Mouse (Mus musculus) forebrain, embryonic 15.5 days (tissue): Measurements from ENCODE around the gene Lamtor5. TPM values are rescaled to one million over a fixed set of nuclear protein-coding genes. Genes with fewer than 3 reads are reported as not detected.
"Not testable (repeated sequence)": the region's sequence is repeated elsewhere in the genome, so short reads cannot be mapped to it uniquely, and the experiment has no call there.

Experiments used
- ATAC-seq: fragments of 200-750 bp; cut with Nextera tagmentation; replicated peaks from 2 replicates; pipeline ENCODE4 v1.8.0; 2017; ENCODE audit warnings: mild to moderate bottlenecking, moderate TSS enrichment, moderate library complexity
- H3K27ac ChIP-seq: fragments of 300-500 bp; sonication (generic); replicated peaks from 2 replicates; pipeline ENCODE4 v1.5.1; 2015; ENCODE audit warnings: mild to moderate bottlenecking, inconsistent platforms
- H3K27me3 ChIP-seq: fragments of 300-500 bp; sonication (generic); 2 replicates; pipeline ENCODE4 v1.6.1; 2015; ENCODE audit warnings: inconsistent platforms
- H3K36me3 ChIP-seq: fragments of 300-500 bp; sonication (generic); 2 replicates; pipeline ENCODE4 v1.6.1; 2015; ENCODE audit warnings: mild to moderate bottlenecking, inconsistent platforms
- H3K4me1 ChIP-seq: fragments of 300-500 bp; sonication (generic); 2 replicates; pipeline ENCODE4 v1.6.1; 2015; ENCODE audit warnings: inconsistent platforms
- H3K4me2 ChIP-seq: fragments of 300-500 bp; sonication (generic); replicated peaks from 2 replicates; pipeline ENCODE4 v1.6.1; 2015; ENCODE audit warnings: mild to moderate bottlenecking, inconsistent platforms
- H3K4me3 ChIP-seq: fragments of 300-500 bp; sonication (generic); 2 replicates; pipeline ENCODE4 v1.5.1; 2015; ENCODE audit warnings: mild to moderate bottlenecking, inconsistent platforms
- H3K9ac ChIP-seq: fragments of 300-500 bp; sonication (generic); replicated peaks from 2 replicates; pipeline ENCODE4 v1.6.1; 2015; ENCODE audit warnings: mild to moderate bottlenecking, inconsistent platforms
- H3K9me3 ChIP-seq: fragments of 300-500 bp; sonication (generic); 2 replicates; pipeline ENCODE4 v1.6.1; 2016; ENCODE audit warnings: inconsistent platforms
- WGBS: fragments of 180-500 bp; shearing (Covaris S2); methylation state at CpG from one replicate; pipeline ENCODE4 v1.1.7; 2015; ENCODE audit warnings: mixed read lengths; 5-methylcytosine and 5-hydroxymethylcytosine counted together
- polyA plus RNA-seq: library from polyadenylated mRNA; unstranded; fragments of >200 nt; fragmentation: Nextera tagmentation; extraction: Ambion mirVana; gene quantifications from 2 replicates; pipeline ENCODE4 v1.2.1, GENCODE M21; 2015

The Lamtor5 gene
- polyA plus RNA-seq, 1 experiment from 2014 or later, result 213 TPM

DNA sequence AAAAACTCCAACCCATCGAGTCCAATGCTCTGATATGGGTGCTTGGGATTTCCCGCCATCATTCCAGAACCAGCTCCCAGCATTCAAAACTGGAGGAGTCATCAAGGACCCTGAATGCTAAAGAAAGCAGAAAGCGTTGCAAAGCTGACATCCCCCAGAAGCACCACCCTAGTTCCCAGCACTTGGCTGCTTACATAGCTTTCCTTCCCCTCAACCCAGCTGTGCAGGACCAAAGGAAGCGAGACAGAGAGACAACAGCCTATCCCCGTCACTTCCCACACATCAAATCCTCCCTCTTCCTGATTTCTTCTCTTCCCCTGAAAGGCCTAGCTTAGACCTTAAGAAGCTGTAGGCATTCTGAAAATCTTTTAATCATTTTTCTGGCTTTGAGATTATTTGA is 3.3 kb upstream of the Lamtor5 start:
- Histone ChIP-seq H3K27ac (no peak overlapping the region), H3K4me3 (no peak overlapping the region), H3K9ac (no peak overlapping the region), H3K9me3 (no peaks in the 10 kb centered on the region), H3K27me3 (no peaks in the 10 kb centered on the region), H3K36me3 (no peaks in the 10 kb centered on the region), H3K4me2 (no peak overlapping the region), H3K4me1 (peaks cover 16% of the 10 kb centered on the region)
- WGBS, result 66% methylated on average over 5 of the region's 5 CpGs
- no peak for ATAC-seq

DNA sequence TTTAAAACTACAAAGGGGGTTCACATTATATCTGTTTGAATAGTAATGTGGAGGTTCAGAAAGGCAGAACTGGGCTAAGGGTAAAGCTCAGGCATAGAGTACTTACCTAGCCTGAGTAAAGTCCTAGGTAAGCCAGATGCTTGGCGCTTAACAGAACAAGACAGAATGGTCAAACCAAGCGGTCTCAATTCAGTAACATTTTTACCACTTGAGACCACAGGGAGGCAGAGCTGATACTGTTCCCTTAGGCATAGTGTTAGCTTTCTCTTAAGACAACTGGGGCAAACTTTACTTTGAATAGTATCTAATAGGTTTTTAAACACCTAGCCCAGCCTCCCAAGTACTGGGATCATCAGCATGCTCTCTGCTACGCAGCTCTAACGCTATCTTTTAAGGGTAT is 2.7 kb upstream of the Lamtor5 start:
- Histone ChIP-seq H3K4me2 (no peak overlapping the region), H3K9ac (no peak overlapping the region), H3K4me1 (peaks cover 19% of the 10 kb centered on the region), H3K9me3 (no peaks in the 10 kb centered on the region), H3K27ac (no peak overlapping the region), H3K27me3 (no peaks in the 10 kb centered on the region), H3K36me3 (no peaks in the 10 kb centered on the region), H3K4me3 (no peak overlapping the region)
- no peak for ATAC-seq
- 60% methylated on average over 4 of the region's 4 CpGs for WGBS

DNA sequence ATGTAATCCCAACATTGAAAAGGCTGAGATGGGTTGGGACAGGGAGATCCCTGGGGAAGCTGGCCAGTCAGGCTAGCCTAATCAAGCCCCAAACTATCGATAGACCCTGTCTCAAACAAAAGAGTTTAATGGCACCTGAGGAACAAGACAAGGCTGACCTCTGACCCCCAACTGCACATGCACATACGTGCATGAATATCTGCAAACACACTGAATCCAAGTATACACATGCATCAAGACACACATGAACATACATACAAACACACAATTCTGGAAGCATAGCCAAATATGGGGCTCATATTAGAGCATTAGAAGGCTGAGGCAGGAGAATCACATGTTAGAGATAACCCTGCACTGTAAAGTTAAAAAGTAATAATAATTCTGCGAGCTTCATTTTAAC is 2.0 kb upstream of the Lamtor5 start:
- Histone ChIP-seq H3K27me3 (no peaks in the 10 kb centered on the region), H3K4me2 (no peak overlapping the region), H3K27ac (no peak overlapping the region), H3K9ac (no peak overlapping the region), H3K4me3 (no peak overlapping the region), H3K9me3 (no peaks in the 10 kb centered on the region), H3K36me3 (0 out of 2 replicates have a peak, but pooled peaks cover under 1% of the 10 kb centered on the region), H3K4me1 (peaks cover 19% of the 10 kb centered on the region)
- no peak for ATAC-seq
- 83% methylated on average over 3 of the region's 3 CpGs for WGBS

DNA sequence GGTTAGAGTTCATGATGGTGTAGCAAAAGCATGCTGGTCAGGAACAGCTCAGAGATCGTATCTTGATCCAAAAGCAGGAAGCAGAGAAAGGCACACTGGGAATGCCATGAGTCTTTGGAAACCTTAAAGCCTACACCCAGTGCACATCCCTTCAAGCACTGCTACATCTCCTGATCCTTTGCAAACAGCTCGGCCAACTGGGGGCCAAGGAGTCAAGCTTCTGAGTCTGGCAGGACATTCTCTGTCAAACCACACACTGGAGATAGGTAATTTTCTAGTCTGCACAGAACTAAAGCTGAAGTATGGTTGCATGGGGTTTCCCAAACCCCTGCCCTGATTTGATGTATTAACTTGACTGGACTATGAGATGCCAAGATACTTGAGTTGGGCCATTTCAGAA is 7.5 kb downstream of the Lamtor5 start:
- 81% methylated on average over 2 of the region's 2 CpGs for WGBS
- no peak for ATAC-seq

DNA sequence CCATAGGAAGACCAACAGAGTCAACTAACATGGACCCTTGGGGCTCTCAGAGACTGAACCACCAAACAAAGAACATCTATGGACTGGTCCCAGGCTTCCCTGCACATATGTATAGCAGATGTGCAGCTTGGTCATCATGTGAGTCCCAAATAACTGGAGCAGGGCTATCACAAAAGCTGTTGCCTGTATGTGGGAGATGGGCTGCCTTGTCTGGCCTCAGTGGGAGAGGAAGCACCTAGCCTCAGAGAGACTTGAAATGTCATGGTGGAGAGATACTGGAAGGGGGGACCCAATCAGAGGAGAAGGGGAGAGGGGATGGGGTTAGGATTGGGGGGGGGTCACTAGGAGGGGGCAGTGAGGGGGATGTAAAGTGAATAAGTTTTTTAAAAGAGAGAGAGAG is 8.7 kb downstream of the Lamtor5 start:
- ATAC-seq, result no peak

More for the DNA sequence above, 7.5 kb downstream of the Lamtor5 start:
- no peaks in the 10 kb centered on the region for H3K9me3 ChIP-seq
- H3K27ac ChIP-seq, result no peak overlapping the region
- H3K9ac ChIP-seq, result no peak overlapping the region
- H3K4me1 ChIP-seq, result no peaks in the 10 kb centered on the region
- H3K4me2 ChIP-seq, result no peak overlapping the region
- H3K36me3 ChIP-seq, result peaks cover 21% of the 10 kb centered on the region
- H3K27me3 ChIP-seq, result no peaks in the 10 kb centered on the region
- no peak overlapping the region for H3K4me3 ChIP-seq

DNA sequence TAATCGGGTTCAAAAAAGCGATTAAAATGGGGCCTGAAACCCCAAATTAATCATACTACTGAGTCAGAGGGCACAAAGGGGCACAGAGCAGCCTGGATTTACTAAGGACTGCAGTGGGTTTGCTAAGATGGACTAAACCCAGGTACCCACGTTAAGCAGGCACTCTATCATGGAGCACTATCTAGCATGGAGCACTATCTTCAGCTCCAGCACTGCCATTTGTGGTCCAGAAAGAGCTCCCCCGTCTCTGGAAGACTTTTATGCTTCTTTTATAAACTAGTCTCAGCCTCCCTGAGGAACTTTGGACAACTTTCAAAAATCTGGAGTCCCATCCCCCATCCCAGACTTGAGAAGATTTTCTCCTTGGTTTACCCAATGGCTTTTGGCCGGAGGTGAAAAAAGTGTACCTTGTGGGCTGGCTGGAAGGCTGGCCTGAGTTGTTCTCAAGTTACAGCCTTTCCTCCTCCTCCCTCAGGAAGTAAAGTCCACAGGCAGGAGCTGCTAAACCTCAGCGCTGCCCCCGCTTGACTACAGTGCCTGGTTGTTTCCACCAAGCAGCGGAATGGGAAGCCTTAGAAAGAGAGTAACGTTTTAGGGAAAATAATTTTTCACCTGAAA is 12.2 kb downstream of the Lamtor5 start, which contains the start of gene Slc16a4:
Gene Slc16a4, plus strand, starts transcription at position 467 of the 618 bp plus-strand sequence.
- H3K4me2 ChIP-seq, result no peak within 1 kb of the TSS
- H3K36me3 ChIP-seq, result no peaks in the 10 kb centered on the region
- WGBS, result 31% methylated on average over 9 of the region's 9 CpGs
- no peaks in the 10 kb centered on the region for H3K4me1 ChIP-seq
- H3K9me3 ChIP-seq, result no peaks in the 10 kb centered on the region
- no peak within 1 kb of the TSS for H3K4me3 ChIP-seq
- H3K9ac ChIP-seq, result no peak within 1 kb of the TSS
- no peaks in the 10 kb centered on the region for H3K27me3 ChIP-seq
- no peak for ATAC-seq
- no peak within 1 kb of the TSS for H3K27ac ChIP-seq

More for the DNA sequence above, 8.7 kb downstream of the Lamtor5 start:
- Histone ChIP-seq H3K4me3 (no peak overlapping the region), H3K9me3 (no peaks in the 10 kb centered on the region), H3K4me1 (no peaks in the 10 kb centered on the region), H3K27me3 (no peaks in the 10 kb centered on the region), H3K27ac (no peak overlapping the region), H3K4me2 (no peak overlapping the region), H3K9ac (no peak overlapping the region), H3K36me3 (peaks cover 13% of the 10 kb centered on the region)

DNA sequence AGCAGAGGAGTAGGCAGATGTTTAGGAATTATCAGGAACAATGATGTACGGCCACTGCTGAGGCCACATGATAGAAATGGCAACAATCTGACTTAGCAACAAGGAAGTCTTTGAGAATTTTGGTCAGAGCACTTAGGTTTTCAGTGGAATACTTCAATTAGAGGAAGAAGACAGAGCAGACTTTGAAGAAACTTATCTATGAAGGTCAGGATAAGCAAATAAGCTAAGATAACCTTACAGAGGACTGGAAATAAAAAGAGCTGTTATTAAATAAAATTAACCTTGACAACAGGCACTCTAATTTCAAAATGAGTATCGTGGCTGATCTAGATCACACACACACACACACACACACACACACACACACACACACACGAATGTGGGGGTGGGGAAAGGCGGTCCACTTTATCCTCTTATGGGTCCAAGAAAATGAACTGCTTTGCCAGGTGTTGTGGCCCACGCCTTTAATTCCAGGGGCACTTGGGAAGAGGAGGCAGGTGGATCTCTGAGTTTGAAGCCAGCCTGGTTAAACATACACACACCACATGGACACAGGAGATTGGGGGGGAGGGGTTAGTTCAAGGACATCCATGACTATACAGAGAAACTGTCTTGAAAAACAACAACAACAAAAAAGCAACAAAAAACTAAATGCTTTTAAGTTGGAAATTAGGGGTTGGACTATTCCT is 17.2 kb downstream of the Lamtor5 start:
- no peaks in the 10 kb centered on the region for H3K9me3 ChIP-seq
- H3K4me1 ChIP-seq, result no peaks in the 10 kb centered on the region
- no peak overlapping the region for H3K27ac ChIP-seq
- peaks cover 1% of the 10 kb centered on the region; the same call in 1 of the 2 replicates for H3K36me3 ChIP-seq
- WGBS, result 89% methylated on average over 5 of the region's 5 CpGs
- no peak overlapping the region for H3K9ac ChIP-seq
- H3K4me3 ChIP-seq, result no peak overlapping the region
- no peak overlapping the region for H3K4me2 ChIP-seq
- no peak for ATAC-seq
- H3K27me3 ChIP-seq, result no peaks in the 10 kb centered on the region

DNA sequence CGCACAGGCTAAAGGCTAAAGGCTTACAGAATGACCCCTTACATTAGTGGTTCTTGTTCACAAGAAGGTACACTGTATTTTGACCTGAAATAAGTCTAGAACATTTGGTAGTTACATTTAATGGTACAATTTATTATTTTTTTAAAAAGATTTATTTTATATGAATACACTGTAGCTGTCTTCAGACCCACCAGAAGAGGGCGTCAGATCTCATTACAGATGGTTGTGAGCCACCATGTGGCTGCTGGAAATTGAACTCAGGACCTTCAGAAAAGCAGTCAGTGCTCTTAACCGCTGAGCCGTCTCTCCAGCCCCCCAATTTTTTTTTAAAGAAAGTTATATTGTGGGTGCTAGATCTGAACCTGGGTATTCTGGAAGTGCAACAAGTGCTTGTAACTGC is 18.3 kb downstream of the Lamtor5 start:
- not testable (repeated sequence) for H3K36me3 ChIP-seq, H3K9ac ChIP-seq, ATAC-seq, H3K27me3 ChIP-seq, H3K4me1 ChIP-seq, H3K4me3 ChIP-seq, H3K4me2 ChIP-seq, H3K9me3 ChIP-seq, H3K27ac ChIP-seq
- WGBS, result 70% methylated on average over 4 of the region's 4 CpGs

DNA sequence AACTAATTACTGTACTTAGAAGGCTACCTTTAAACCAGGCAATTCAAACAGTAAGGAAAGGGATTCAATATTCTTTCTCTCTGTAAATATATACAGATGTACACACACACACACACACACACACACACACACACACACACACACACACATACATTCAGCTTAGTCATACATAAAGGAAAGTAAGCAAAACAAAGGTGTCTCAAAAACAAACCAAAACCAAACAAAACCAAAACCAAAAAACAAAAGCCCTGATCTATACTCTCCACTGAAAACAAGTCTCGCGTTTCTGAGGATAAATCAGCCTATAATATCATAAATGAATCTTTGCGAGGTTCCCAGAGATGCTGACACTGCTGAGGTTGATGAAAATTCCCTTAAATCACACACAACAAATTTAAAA is 38.7 kb downstream of the Lamtor5 start:
- 94% methylated on average over 3 of the region's 3 CpGs for WGBS
- H3K27ac ChIP-seq, result no peak overlapping the region
- H3K9me3 ChIP-seq, result no peaks in the 10 kb centered on the region
- no peak overlapping the region for H3K4me3 ChIP-seq
- H3K9ac ChIP-seq, result no peak overlapping the region
- H3K36me3 ChIP-seq, result no peaks in the 10 kb centered on the region
- peaks cover 14% of the 10 kb centered on the region for H3K4me1 ChIP-seq
- H3K4me2 ChIP-seq, result no peak overlapping the region
- no peak for ATAC-seq
- H3K27me3 ChIP-seq, result no peaks in the 10 kb centered on the region

DNA sequence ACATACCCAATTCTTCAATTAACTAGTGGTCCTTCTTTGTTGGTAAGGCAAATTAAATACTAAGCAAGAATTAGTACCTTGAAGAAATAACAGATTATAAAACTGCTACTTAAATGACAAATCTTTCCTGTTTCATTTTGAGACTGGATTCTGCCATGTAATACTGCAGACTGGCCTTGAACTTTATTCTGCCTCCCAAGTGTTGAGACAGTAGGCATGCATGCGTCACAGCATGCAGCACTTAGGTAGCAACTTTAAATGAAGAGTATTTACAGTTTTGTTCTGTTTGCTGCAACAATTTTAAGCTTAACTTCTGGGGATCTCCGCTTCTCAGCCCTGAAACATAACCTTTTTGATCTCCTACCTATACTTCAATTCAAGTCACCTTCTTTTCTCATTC is 42.5 kb downstream of the Lamtor5 start:
- Histone ChIP-seq H3K9me3 (no peaks in the 10 kb centered on the region), H3K27me3 (no peaks in the 10 kb centered on the region), H3K27ac (no peak overlapping the region), H3K4me2 (no peak overlapping the region), H3K9ac (no peak overlapping the region), H3K4me3 (no peak overlapping the region), H3K4me1 (peaks cover 51% of the 10 kb centered on the region), H3K36me3 (no peaks in the 10 kb centered on the region)
- 94% methylated on average over 2 of the region's 2 CpGs for WGBS
- ATAC-seq, result no peak

DNA sequence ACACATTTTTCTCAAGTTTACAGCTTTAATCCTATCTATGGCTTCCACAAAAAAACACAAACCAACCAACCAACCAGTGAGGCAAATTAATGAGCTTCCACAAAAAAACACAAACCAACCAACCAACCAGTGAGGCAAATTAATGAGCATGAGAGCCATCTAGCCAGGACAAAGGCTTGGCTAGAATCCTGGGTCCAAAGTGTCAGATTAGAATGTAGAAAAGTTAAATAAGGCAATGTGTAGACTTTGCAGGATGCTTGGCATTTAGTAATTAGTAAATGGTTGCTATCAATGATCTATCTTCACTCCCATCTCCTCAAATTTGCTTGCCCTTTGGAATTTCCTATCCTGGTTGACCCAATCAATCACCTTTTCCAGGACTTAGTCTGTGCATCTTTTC is 43.1 kb downstream of the Lamtor5 start:
- H3K4me3 ChIP-seq, result no peak overlapping the region
- no peaks in the 10 kb centered on the region for H3K9me3 ChIP-seq
- H3K27me3 ChIP-seq, result no peaks in the 10 kb centered on the region
- H3K4me1 ChIP-seq, result peaks cover 53% of the 10 kb centered on the region
- H3K4me2 ChIP-seq, result no peak overlapping the region
- ATAC-seq, result no peak
- H3K9ac ChIP-seq, result no peak overlapping the region
- H3K36me3 ChIP-seq, result no peaks in the 10 kb centered on the region
- no peak overlapping the region for H3K27ac ChIP-seq

DNA sequence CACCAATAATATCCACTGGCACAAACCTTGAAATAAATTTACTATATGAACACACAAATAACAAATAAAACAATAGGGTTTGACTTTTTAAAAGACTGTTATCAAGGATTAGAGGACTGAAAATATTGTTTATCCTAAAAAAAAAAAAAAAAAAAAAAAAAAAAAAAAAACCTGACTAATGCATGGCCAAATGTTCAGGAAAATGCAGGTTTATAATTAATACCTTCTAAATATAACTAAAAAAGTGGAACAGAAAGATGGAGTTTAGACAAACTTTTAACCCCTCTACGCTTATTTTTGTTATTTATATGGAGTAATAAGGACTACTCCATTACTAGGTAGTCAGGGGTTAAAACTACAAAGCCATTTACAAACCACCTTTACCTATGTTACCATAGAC is 47.8 kb downstream of the Lamtor5 start:
- Histone ChIP-seq H3K4me1 (peaks cover 82% of the 10 kb centered on the region), H3K27me3 (no peaks in the 10 kb centered on the region), H3K9ac (no peak overlapping the region), H3K4me2 (no peak overlapping the region), H3K27ac (no peak overlapping the region), H3K36me3 (peaks cover 14% of the 10 kb centered on the region), H3K4me3 (no peak overlapping the region), H3K9me3 (no peaks in the 10 kb centered on the region)
- 96% methylated on average over 1 of the region's 1 CpGs for WGBS
- no peak for ATAC-seq
